Mouse (Mus musculus): ENCODE results near the gene Tars2.

DNA sequence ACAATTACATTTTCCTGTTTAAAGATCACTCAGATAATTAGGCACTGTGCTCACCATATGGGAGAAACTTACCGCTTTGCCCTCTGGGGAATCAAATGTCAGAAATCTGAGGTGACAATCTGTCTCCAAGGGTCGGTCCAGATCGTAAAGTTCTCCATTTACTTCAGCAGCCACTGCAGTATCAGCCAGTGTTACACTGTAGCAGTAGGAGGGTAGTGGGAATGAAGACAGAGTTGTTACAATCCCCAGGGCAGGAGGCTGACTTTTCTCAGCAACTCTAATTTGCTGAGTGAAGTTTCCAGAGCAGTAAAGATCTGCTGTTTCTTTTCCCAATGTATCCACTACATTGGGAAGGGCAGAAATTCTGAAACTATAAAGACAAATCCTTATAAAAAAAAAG lies 7.1 kb downstream of the Tars2 start:
- TF ChIP-seq POLR2A (IDR thresholded peaks at IDR 0.05; ENCODE audit: borderline replicate concordance, extremely low read depth, low read depth, low read length): no peak
- no peak for TF ChIP-seq CTCF (IDR thresholded peaks at IDR 0.05; ENCODE audit: insufficient read depth, low read length)
